Mouse (Mus musculus) bone marrow, adult 2 months (tissue): ENCODE measurements around the gene Mycn. TPM values are rescaled to one million over a fixed set of nuclear protein-coding genes. Genes with fewer than 3 reads are reported as not detected.

Experiments used
- H3K27ac ChIP-seq: fragments of 200-500 bp; 2 replicates; pipeline ENCODE4 v1.5.1; 2012; ENCODE audit warnings: low read depth, mild to moderate bottlenecking, control low read depth, inconsistent platforms, low read length; ENCODE audit not compliant: control insufficient read depth, poor library complexity, insufficient read depth
- H3K4me1 ChIP-seq: fragments of 200-500 bp; 2 replicates; pipeline ENCODE4 v1.6.1; 2011; ENCODE audit warnings: low read length; ENCODE audit not compliant: control insufficient read depth, insufficient read depth
- H3K4me3 ChIP-seq: fragments of 200-500 bp; replicated peaks from 2 replicates; pipeline ENCODE3; 2011; ENCODE audit warnings: mild to moderate bottlenecking, low read depth, low read length, control low read depth; ENCODE audit not compliant: control insufficient read depth
- CTCF ChIP-seq: fragments of 200-500 bp; IDR thresholded peaks from 2 replicates; pipeline ENCODE4 v1.5.1; 2011; ENCODE audit warnings: low read length, control low read depth; ENCODE audit not compliant: control insufficient read depth, insufficient read depth
- POLR2A ChIP-seq: fragments of 200-500 bp; IDR thresholded peaks from 2 replicates; pipeline ENCODE4 v1.6.1; 2011; ENCODE audit warnings: low read depth, mild to moderate bottlenecking, control low read depth, low read length, borderline replicate concordance; ENCODE audit not compliant: control insufficient read depth
- WGBS: fragments of 180-500 bp; shearing (Covaris S2); methylation state at CpG from one replicate; pipeline ENCODE4 v1.1.7; 2018; 5-methylcytosine and 5-hydroxymethylcytosine counted together
- polyA plus RNA-seq: library from polyadenylated mRNA; stranded (reverse); fragments of >200 nt; gene quantifications from 2 replicates; pipeline ENCODE4 v1.2.4, GENCODE M21; 2011; ENCODE audit warnings: low replicate concordance; ENCODE audit not compliant: missing spikeins, insufficient read depth, insufficient read length

Mycn gene
- polyA plus RNA-seq, 1 experiment: 1.6 TPM

GRCm38 (mm10) chr12:12937088-12937487, 4.6 kb downstream of the Mycn start:
- 5% methylated on average over 30 of the region's 30 CpGs for WGBS
- Histone ChIP-seq H3K4me3 (no peak overlapping the region), H3K4me1 (no peaks in the 10 kb centered on the region; the same call in 1 of the 2 replicates)

DNA sequence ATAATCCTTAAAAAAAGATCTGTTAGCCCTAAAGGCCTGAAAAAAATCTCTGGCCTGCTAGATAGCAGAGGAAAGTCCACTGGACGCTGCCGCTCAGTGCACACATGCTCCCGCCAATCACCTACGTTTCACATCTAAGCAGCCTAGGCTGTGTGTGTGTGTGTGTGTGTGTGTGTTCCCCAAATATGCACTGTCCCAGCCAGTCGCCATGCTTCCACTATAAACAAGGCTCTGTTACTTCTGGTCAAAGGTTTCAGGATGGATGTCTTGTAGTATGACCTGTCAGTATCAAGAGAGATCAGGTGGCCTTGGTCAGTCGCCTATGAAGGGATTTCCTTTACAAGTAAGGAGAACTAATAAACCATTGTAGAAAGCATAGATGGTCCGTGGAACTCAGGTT, 9.5 kb downstream of the Mycn start:
- WGBS: 80% methylated on average over 7 of the region's 7 CpGs
- no peak overlapping the region for H3K4me3 ChIP-seq
- TF ChIP-seq POLR2A: no peak
- TF ChIP-seq CTCF: no peak

More at GRCm38 (mm10) chr12:12937088-12937487, 4.6 kb downstream of the Mycn start:
- H3K27ac ChIP-seq: no peak overlapping the region
- no peak for TF ChIP-seq CTCF
- TF ChIP-seq POLR2A: no peak; the same call in 1 of the 2 replicates

GRCm38 (mm10) chr12:12928239-12928638, 13.5 kb downstream of the Mycn start:
- 70% methylated on average over 3 of the region's 3 CpGs for WGBS
- no peaks in the 10 kb centered on the region; the same call in none of the 2 replicates for H3K4me1 ChIP-seq
- no peak overlapping the region for H3K27ac ChIP-seq
- TF ChIP-seq POLR2A: no peak
- TF ChIP-seq CTCF: no peak
- no peak overlapping the region for H3K4me3 ChIP-seq

More for the DNA sequence above, 9.5 kb downstream of the Mycn start:
- Histone ChIP-seq H3K4me1 (no peaks in the 10 kb centered on the region; the same call in 1 of the 2 replicates), H3K27ac (no peak overlapping the region)

- no peak for TF ChIP-seq CTCF
- no peak for TF ChIP-seq POLR2A
- Histone ChIP-seq H3K27ac (no peak overlapping the region), H3K4me3 (no peak overlapping the region), H3K4me1 (no peaks in the 10 kb centered on the region; the same call in 1 of the 2 replicates)
- 86% methylated on average over 3 of the region's 3 CpGs for WGBS
These were observed 14.7 kb downstream of the Mycn start for GRCm38 (mm10) chr12:12926975-12927527.

GRCm38 (mm10) chr12:12924446-12924845, 17.3 kb downstream of the Mycn start:
- TF ChIP-seq CTCF (no peak), POLR2A (no peak)
- Histone ChIP-seq H3K4me1 (no peaks in the 10 kb centered on the region; the same call in 1 of the 2 replicates), H3K4me3 (no peak overlapping the region), H3K27ac (no peak overlapping the region)
- WGBS: 27% methylated on average over 3 of the region's 3 CpGs

GRCm38 (mm10) chr12:12920166-12921157, 21.3 kb downstream of the Mycn start:
- WGBS: 74% methylated on average over 12 of the region's 12 CpGs
- Histone ChIP-seq H3K27ac (no peak overlapping the region), H3K4me1 (no peaks in the 10 kb centered on the region; the same call in 1 of the 2 replicates), H3K4me3 (no peak overlapping the region)
- TF ChIP-seq POLR2A (no peak), CTCF (no peak)

- H3K27ac ChIP-seq: no peak overlapping the region
- H3K4me3 ChIP-seq: no peak overlapping the region
- H3K4me1 ChIP-seq: no peaks in the 10 kb centered on the region
- WGBS: 77% methylated on average over 9 of the region's 9 CpGs
- TF ChIP-seq CTCF (no peak), POLR2A (no peak)
These were observed 25.4 kb downstream of the Mycn start for GRCm38 (mm10) chr12:12916298-12916697.

DNA sequence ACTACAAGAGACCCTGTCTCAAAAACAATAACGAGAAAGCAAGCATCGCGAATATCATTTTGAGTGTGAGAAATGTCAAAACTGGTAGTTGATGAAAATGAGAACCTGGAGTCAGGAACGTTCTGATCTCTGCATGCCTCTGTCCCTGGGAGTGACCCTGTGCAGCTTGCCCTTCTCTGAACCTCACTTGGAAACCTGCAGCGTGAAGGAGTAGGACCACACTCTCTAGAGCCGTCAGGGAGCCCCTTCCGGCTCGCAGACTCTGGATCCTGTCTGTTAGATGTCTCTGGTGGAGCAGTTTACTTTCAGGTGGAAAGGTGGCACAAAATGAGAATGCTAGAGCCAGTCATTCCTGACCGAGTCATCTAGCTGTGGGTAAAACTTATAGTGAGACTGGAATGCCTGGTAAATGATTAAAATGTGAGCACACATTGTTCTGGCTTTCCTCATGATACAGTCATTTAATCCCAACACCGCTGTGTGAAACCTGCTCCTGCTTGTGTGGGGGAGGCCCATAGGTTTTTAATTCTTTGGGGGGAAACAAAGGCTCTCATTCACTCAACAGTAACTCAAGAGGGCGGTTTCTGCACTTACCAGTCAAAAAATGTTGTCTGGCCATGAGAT, 31.2 kb downstream of the Mycn start:
- H3K4me1 ChIP-seq: no peaks in the 10 kb centered on the region
- H3K27ac ChIP-seq: no peak overlapping the region
- H3K4me3 ChIP-seq: no peak overlapping the region
- WGBS: 82% methylated on average over 11 of the region's 11 CpGs
- no peak for TF ChIP-seq CTCF
- no peak for TF ChIP-seq POLR2A
